39 mouse cellular contexts compared by ENCODE assay signal in the genomic region with DNA sequence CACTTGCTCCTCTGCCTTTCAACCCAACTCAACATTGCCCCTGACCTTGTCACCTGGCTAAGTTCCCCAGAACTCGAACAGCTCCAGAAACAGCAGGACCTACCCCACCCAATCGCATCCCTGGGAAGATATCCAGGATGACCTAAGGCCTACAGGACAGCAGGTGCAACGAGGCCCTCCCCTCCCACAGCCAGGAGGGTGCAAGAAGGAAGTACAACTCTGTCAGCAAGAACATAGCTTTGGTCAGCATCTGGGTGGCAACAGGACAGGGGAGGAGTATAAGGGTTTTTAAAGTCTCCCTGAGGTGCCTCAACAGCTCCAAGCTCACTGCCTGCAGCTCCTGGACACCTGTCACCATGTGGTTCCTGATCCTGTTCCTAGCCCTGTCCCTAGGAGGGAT. TPM values are rescaled to one million over a fixed set of nuclear protein-coding genes. Genes with fewer than 3 reads are reported as not detected.
"Had no signal": no experiment of that assay in that cellular context is flagged by ENCODE, and none has a peak within 500 bp of the region (broad histone marks: within the 10 kb centered on the region; RNA-seq: fewer than 3 reads in every experiment).

TSS of gene Klk1b3 (plus strand) at position 301 of the 400 bp plus-strand sequence.

- H3K27ac ChIP-seq: limb, embryonic 10.5 days; limb, embryonic 12.5 days; limb, embryonic 13.5 days; limb, embryonic 15.5 days; liver, embryonic 12.5 days; liver, embryonic 13.5 days; liver, embryonic 14.5 days; liver, embryonic 15.5 days; lung, embryonic 15.5 days; macrophage; midbrain, embryonic 10.5 days; midbrain, embryonic 12.5 days; midbrain, embryonic 13.5 days; midbrain, embryonic 15.5 days; neural tube, embryonic 12.5 days had no signal

- H3K36me3 ChIP-seq: limb, embryonic 10.5 days; limb, embryonic 12.5 days; limb, embryonic 13.5 days; limb, embryonic 15.5 days; liver, embryonic 12.5 days; liver, embryonic 13.5 days; liver, embryonic 15.5 days; lung, embryonic 15.5 days; midbrain, embryonic 10.5 days; midbrain, embryonic 12.5 days; midbrain, embryonic 13.5 days; midbrain, embryonic 15.5 days; neural tube, embryonic 12.5 days had no signal

- H3K9ac ChIP-seq: limb, embryonic 12.5 days; limb, embryonic 13.5 days; limb, embryonic 15.5 days; liver, embryonic 12.5 days; liver, embryonic 13.5 days; liver, embryonic 14.5 days; liver, embryonic 15.5 days; liver, postnatal 0 days; lung, embryonic 14.5 days; lung, embryonic 15.5 days; midbrain, embryonic 12.5 days; midbrain, embryonic 13.5 days; midbrain, embryonic 15.5 days; neural tube, embryonic 12.5 days had no signal

- H3K4me2 ChIP-seq: limb, embryonic 12.5 days; limb, embryonic 13.5 days; limb, embryonic 15.5 days; liver, embryonic 11.5 days; liver, embryonic 12.5 days; liver, embryonic 13.5 days; liver, embryonic 15.5 days; lung, embryonic 14.5 days; lung, embryonic 15.5 days; midbrain, embryonic 11.5 days; midbrain, embryonic 12.5 days; midbrain, embryonic 13.5 days; midbrain, embryonic 15.5 days; neural tube, embryonic 12.5 days had no signal

- ATAC-seq: liver, embryonic 12.5 days; liver, postnatal 0 days; lung, postnatal 0 days; midbrain, embryonic 13.5 days; midbrain, embryonic 15.5 days; midbrain, embryonic 16.5 days had no signal

- H3K4me1 ChIP-seq: limb, embryonic 10.5 days; limb, embryonic 12.5 days; limb, embryonic 13.5 days; limb, embryonic 15.5 days; liver, embryonic 12.5 days; liver, embryonic 13.5 days; liver, embryonic 15.5 days; lung, embryonic 15.5 days; megakaryocyte, embryonic 14.5 days; midbrain, embryonic 10.5 days; midbrain, embryonic 12.5 days; midbrain, embryonic 13.5 days; midbrain, embryonic 15.5 days; neural tube, embryonic 12.5 days had no signal

- DNase-seq: left cerebral cortex, postnatal 4 days; liver; liver, embryonic 13.5 days; liver, postnatal 0 days; lung, adult 18-20 months; lung, adult 2 months; lung, embryonic 14.5 days; lung, postnatal 10 days; lung, postnatal 14 days; lung, postnatal 36 days; lung, postnatal 4 days; midbrain, embryonic 14.5 days had no signal

- H3K4me3 ChIP-seq: limb, embryonic 10.5 days; limb, embryonic 12.5 days; limb, embryonic 13.5 days; limb, embryonic 15.5 days; liver, embryonic 12.5 days; liver, embryonic 13.5 days; liver, embryonic 15.5 days; lung, embryonic 15.5 days; megakaryocyte, embryonic 14.5 days; midbrain, embryonic 10.5 days; midbrain, embryonic 12.5 days; midbrain, embryonic 13.5 days; midbrain, embryonic 15.5 days; myocyte; neural tube, embryonic 12.5 days had no signal

- H3K9me3 ChIP-seq: limb, embryonic 10.5 days; limb, embryonic 12.5 days; limb, embryonic 13.5 days; limb, embryonic 15.5 days; liver, embryonic 12.5 days; liver, embryonic 13.5 days; liver, embryonic 15.5 days; lung, embryonic 15.5 days; megakaryocyte, embryonic 14.5 days; midbrain, embryonic 10.5 days; midbrain, embryonic 12.5 days; midbrain, embryonic 13.5 days; midbrain, embryonic 15.5 days; neural tube, embryonic 12.5 days had no signal

- H3K27me3 ChIP-seq: limb, embryonic 12.5 days; limb, embryonic 13.5 days; limb, embryonic 15.5 days; liver, embryonic 12.5 days; liver, embryonic 13.5 days; liver, embryonic 15.5 days; lung, embryonic 15.5 days; midbrain, embryonic 12.5 days; midbrain, embryonic 13.5 days; midbrain, embryonic 15.5 days; neural tube, embryonic 12.5 days had no signal

RNA-seq across cellular contexts. Expression of gene Klk1b3, which starts in this region (rescaled TPM):
- polyA plus RNA-seq: limb, embryonic 10.5 days; limb, embryonic 11.5 days; limb, embryonic 12.5 days; limb, embryonic 13.5 days; limb, embryonic 14.5 days; limb, embryonic 15.5 days; liver, adult 2 months; liver, embryonic 11.5 days; liver, embryonic 12.5 days; liver, embryonic 13.5 days; liver, embryonic 14.5 days; liver, embryonic 15.5 days; liver, embryonic 16.5 days; liver, postnatal 0 days; lung, adult 2 months; lung, embryonic 14.5 days; lung, embryonic 15.5 days; lung, embryonic 16.5 days; lung, postnatal 0 days; macrophage; midbrain, embryonic 10.5 days; midbrain, embryonic 11.5 days; midbrain, embryonic 12.5 days; midbrain, embryonic 13.5 days; midbrain, embryonic 14.5 days; midbrain, embryonic 15.5 days; midbrain, embryonic 16.5 days; midbrain, postnatal 0 days; myocyte; neural tube, embryonic 11.5 days; neural tube, embryonic 12.5 days had no signal
